Mouse (Mus musculus) right cerebral cortex, postnatal 14 days (tissue): Measurements from ENCODE around the gene Mmp23.
A peak's percentile ranks its signal among the peaks of the same experiment; 100 is the strongest.

Experiments
- DNase-seq: peaks from one replicate; pipeline ENCODE4 v3.0.0; 2022

Mmp23 gene

GRCm38 (mm10) chr4:155601091-155601996 is 51.8 kb downstream of the Mmp23 start, which contains the start of gene Slc35e2:
TSS of gene Slc35e2 (plus strand) at chr4:155601416.
- DNase-seq = peak; percentile 94
